Mouse (Mus musculus): ENCODE results near the gene Cyp2ab1.

DNA sequence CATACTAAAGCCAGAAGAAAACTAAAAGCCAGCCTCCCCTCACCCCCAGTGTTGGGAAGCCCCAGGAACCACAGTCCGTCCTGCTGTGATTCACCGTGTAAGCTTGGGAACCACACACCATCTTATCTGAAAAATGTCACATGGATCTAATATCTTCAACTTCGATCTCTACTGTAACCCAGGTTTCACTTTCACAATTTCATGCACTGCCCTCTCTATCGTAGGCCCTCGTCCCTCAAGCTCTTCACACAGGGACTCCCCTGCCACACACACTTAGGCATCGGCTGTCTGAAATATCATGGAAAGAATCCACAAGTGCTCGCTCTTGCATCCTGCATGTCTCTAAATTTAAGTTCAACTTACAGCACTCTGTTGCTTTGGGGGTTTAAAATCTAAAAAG lies 60.1 kb downstream of the Cyp2ab1 start:
- TF ChIP-seq CTCF (IDR thresholded peaks at IDR 0.05; ENCODE audit: borderline replicate concordance, insufficient read depth, low read length) (no peak), POLR2A (IDR thresholded peaks at IDR 0.05; ENCODE audit: low read depth, low read length) (no peak)
